Mouse (Mus musculus): ENCODE measurements around the gene Tcn2.

Gene Tcn2

GRCm38 (mm10) chr11:3894406-3895281, 37.3 kb downstream of the Tcn2 start, which contains the start of the genes 4921536K21Rik and Dusp18:
Gene 4921536K21Rik (minus strand): TSS chr11:3895098.
Gene Dusp18 (plus strand): TSS chr11:3895240.
- DNase-seq (ENCODE audit: low read depth) = peak; percentile 92

- DNase-seq (ENCODE audit: low read depth) = no peak
These were observed 38.0 kb downstream of the Tcn2 start for GRCm38 (mm10) chr11:3893970-3894369.

- DNase-seq (ENCODE audit: low read depth) = peak; percentile 62
These were observed 44.6 kb downstream of the Tcn2 start for GRCm38 (mm10) chr11:3887331-3887730.

- DNase-seq (ENCODE audit: low read depth) = no peak
These were observed 48.2 kb downstream of the Tcn2 start for GRCm38 (mm10) chr11:3883711-3884110.

GRCm38 (mm10) chr11:3879836-3880235, 52.1 kb downstream of the Tcn2 start:
- peak; percentile 69 for DNase-seq (ENCODE audit: low read depth)

- DNase-seq (ENCODE audit: low read depth) = no peak
These were observed 53.3 kb downstream of the Tcn2 start for GRCm38 (mm10) chr11:3878660-3879059.

GRCm38 (mm10) chr11:3876419-3876818, 55.5 kb downstream of the Tcn2 start:
- DNase-seq (ENCODE audit: low read depth) = no peak
